Mouse (Mus musculus) C2C12 (cell line): ENCODE results near the gene Gfap. TPM values are rescaled to one million over a fixed set of nuclear protein-coding genes. Genes with fewer than 3 reads are reported as not detected.

Source experiments
- H3K27me3 ChIP-seq: one replicate; pipeline ENCODE4 v1.6.1; 2011; ENCODE audit not compliant: control insufficient read depth, insufficient read depth, insufficient read length
- H3K36me3 ChIP-seq: one replicate; pipeline ENCODE4 v1.6.1; 2011; ENCODE audit not compliant: control insufficient read depth, insufficient read depth
- H3K4me3 ChIP-seq: one replicate; pipeline ENCODE4 v1.5.1; 2011; ENCODE audit warnings: mild to moderate bottlenecking, control low read depth; ENCODE audit not compliant: poor library complexity, insufficient read depth, severe bottlenecking
- H3K79me2 ChIP-seq: one replicate; pipeline ENCODE4 v1.6.1; 2011; ENCODE audit not compliant: control insufficient read depth, insufficient read depth
- H3K79me3 ChIP-seq: one replicate; pipeline ENCODE4 v1.6.1; 2011; ENCODE audit warnings: low read depth, control low read depth
- H3ac ChIP-seq: one replicate; pipeline ENCODE3; 2011; ENCODE audit warnings: low read depth; ENCODE audit not compliant: control insufficient read depth, insufficient read length
- CEBPB ChIP-seq: IDR thresholded peaks from one replicate; pipeline ENCODE4 v1.6.1; 2011; ENCODE audit warnings: low read depth, mild to moderate bottlenecking, control low read depth, moderate library complexity
- CTCF ChIP-seq: IDR thresholded peaks from one replicate; pipeline ENCODE4 v1.5.1; 2011; ENCODE audit not compliant: control insufficient read depth, insufficient read depth, insufficient read length
- FOSL1 ChIP-seq: IDR thresholded peaks from one replicate; pipeline ENCODE4 v1.8.0; 2011; ENCODE audit warnings: mild to moderate bottlenecking, low read length; ENCODE audit not compliant: poor library complexity, insufficient read depth, severe bottlenecking
- MAX ChIP-seq: IDR thresholded peaks from one replicate; pipeline ENCODE4 v1.6.1; 2011; ENCODE audit warnings: mild to moderate bottlenecking, control low read depth
- MYOD1 ChIP-seq: IDR thresholded peaks from one replicate; pipeline ENCODE4 v1.6.1; 2011; ENCODE audit warnings: low read depth; ENCODE audit not compliant: control insufficient read depth, insufficient read length
- MYOG ChIP-seq: IDR thresholded peaks from one replicate; pipeline ENCODE4 v1.6.1; 2011; ENCODE audit not compliant: control insufficient read depth, insufficient read length; ENCODE audit errors: extremely low read depth
- USF1 ChIP-seq: IDR thresholded peaks from one replicate; pipeline ENCODE4 v1.6.1; 2011; ENCODE audit warnings: low read depth, mild to moderate bottlenecking, control low read depth, moderate library complexity
- polyA plus RNA-seq: library from polyadenylated mRNA; unstranded; fragments of >200 nt; fragmentation: generic; extraction: Trizol; gene quantifications from one replicate; pipeline ENCODE4 v1.2.1, GENCODE M21; 2012; ENCODE audit warnings: missing spikeins

The Gfap gene
- polyA plus RNA-seq, 1 experiment, result 0.02 TPM

DNA sequence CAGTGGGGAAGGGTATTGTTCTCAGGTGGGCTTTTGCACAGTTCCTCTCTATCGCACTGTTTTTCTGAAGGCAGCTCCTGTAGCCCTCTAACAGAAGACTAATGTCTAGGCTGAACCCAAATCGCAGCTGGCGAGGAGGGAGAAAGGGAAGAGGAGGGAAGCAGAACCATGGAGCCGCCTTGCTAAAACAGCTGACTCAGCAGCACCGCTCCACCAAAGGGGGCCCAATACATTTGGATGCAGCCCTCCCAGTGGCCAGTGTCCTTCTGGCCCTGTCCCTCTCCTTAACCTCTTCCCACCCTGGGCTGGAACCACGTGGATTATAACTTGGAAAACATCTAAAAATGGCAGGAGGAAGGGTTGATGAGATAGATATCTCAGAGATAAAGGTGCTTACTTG, 40.5 kb upstream of the Gfap start:
- Histone ChIP-seq H3K79me3 (no peaks in the 10 kb centered on the region), H3K4me3 (no peak overlapping the region), H3K79me2 (no peaks in the 10 kb centered on the region), H3ac (no peak overlapping the region), H3K36me3 (no peaks in the 10 kb centered on the region), H3K27me3 (no peaks in the 10 kb centered on the region)
- TF ChIP-seq MYOG, result no peak
- no peak for TF ChIP-seq USF1
- TF ChIP-seq FOSL1, result no peak
- no peak for TF ChIP-seq MAX
- no peak for TF ChIP-seq CEBPB
- TF ChIP-seq MYOD1, result no peak
- no peak for TF ChIP-seq CTCF

DNA sequence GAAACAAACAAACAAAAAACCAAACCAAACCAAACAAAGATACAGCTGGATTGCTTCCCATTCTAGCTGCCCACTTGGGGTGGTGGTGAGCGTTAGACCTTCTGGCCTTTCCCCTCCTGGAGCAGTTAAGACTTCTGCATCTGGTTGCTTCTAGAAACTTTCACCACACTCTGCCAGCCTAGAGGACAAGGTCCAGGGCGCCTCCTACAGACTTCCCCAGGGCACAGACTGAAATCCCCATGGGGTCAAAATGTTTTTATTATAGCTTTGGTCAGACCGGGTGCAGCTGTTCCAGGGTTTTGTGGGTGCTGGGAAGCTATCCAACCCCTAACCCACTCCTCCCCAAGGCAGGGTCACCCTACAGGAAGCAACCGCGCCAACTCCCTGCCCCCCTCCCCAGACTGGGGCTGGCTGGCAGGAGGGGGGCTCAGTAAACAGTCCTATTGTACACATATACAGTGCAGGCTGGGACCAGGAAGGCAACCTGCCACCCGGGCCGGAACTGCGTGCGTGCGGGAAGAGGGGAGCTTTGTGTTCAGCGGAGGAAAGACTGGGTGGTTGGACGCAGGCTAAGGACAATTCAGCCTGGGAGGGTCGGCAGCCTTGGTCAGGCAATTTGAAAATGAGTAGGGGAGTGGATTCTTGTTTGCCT, 38.4 kb upstream of the Gfap start:
- no peak overlapping the region for H3ac ChIP-seq
- no peaks in the 10 kb centered on the region for H3K27me3 ChIP-seq
- H3K36me3 ChIP-seq, result no peaks in the 10 kb centered on the region
- TF ChIP-seq CTCF, result no peak
- no peak for TF ChIP-seq USF1
- TF ChIP-seq FOSL1, result no peak
- no peak for TF ChIP-seq MYOD1
- no peak for TF ChIP-seq CEBPB
- TF ChIP-seq MAX, result no peak
- TF ChIP-seq MYOG, result no peak
- H3K4me3 ChIP-seq, result no peak overlapping the region
- H3K79me3 ChIP-seq, result no peaks in the 10 kb centered on the region
- H3K79me2 ChIP-seq, result no peaks in the 10 kb centered on the region

GRCm38 (mm10) chr11:102937529-102938182, 36.9 kb upstream of the Gfap start:
- Histone ChIP-seq H3K79me2 (no peaks in the 10 kb centered on the region), H3K79me3 (no peaks in the 10 kb centered on the region), H3K27me3 (no peaks in the 10 kb centered on the region), H3K36me3 (no peaks in the 10 kb centered on the region), H3ac (no peak overlapping the region), H3K4me3 (no peak overlapping the region)
- no peak for TF ChIP-seq CTCF
- TF ChIP-seq MAX, result no peak
- no peak for TF ChIP-seq FOSL1
- TF ChIP-seq USF1, result no peak
- TF ChIP-seq CEBPB, result no peak
- no peak for TF ChIP-seq MYOD1
- no peak for TF ChIP-seq MYOG

DNA sequence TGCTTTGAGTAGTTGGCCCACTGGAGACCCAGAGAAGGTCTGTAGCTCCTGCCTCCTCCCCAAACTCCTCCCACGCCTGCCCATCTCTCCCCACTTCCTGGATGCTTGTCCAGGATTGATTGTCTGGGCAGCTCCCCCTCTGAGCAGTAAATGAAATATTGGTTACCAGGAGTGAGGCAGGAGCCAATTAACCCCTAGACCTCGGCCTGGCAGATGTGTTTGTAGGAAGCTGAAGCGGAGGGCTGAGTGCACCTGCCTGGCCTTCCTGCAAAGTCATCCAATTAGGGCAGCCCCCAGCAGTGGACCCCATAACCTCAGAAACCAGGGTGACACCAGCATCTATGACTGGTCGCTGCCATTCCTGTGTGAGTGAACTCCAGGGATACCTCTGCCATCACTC, 35.6 kb upstream of the Gfap start:
- no peak overlapping the region for H3ac ChIP-seq
- no peaks in the 10 kb centered on the region for H3K79me3 ChIP-seq
- no peak for TF ChIP-seq USF1
- no peak for TF ChIP-seq CEBPB
- no peak for TF ChIP-seq CTCF
- no peak for TF ChIP-seq MYOG
- TF ChIP-seq MYOD1, result no peak
- TF ChIP-seq MAX, result no peak
- TF ChIP-seq FOSL1, result no peak
- H3K4me3 ChIP-seq, result no peak overlapping the region
- no peaks in the 10 kb centered on the region for H3K36me3 ChIP-seq
- H3K27me3 ChIP-seq, result no peaks in the 10 kb centered on the region
- H3K79me2 ChIP-seq, result no peaks in the 10 kb centered on the region

GRCm38 (mm10) chr11:102930672-102931071, 30.0 kb upstream of the Gfap start:
- Histone ChIP-seq H3K36me3 (no peaks in the 10 kb centered on the region), H3ac (no peak overlapping the region), H3K27me3 (no peaks in the 10 kb centered on the region), H3K4me3 (no peak overlapping the region), H3K79me2 (no peaks in the 10 kb centered on the region), H3K79me3 (no peaks in the 10 kb centered on the region)
- no peak for TF ChIP-seq CEBPB
- no peak for TF ChIP-seq MAX
- no peak for TF ChIP-seq MYOD1
- TF ChIP-seq USF1, result no peak
- no peak for TF ChIP-seq FOSL1
- TF ChIP-seq MYOG, result no peak
- TF ChIP-seq CTCF, result no peak

- Histone ChIP-seq H3K27me3 (no peaks in the 10 kb centered on the region), H3K36me3 (peaks cover 24% of the 10 kb centered on the region), H3ac (peak overlapping the region; percentile 72), H3K79me3 (peaks cover 44% of the 10 kb centered on the region), H3K79me2 (peaks cover 47% of the 10 kb centered on the region), H3K4me3 (peak overlapping the region; percentile 92)
- TF ChIP-seq MYOD1, result no peak
- TF ChIP-seq MYOG, result no peak
- no peak for TF ChIP-seq CTCF
- no peak for TF ChIP-seq FOSL1
- no peak for TF ChIP-seq MAX
- TF ChIP-seq CEBPB, result no peak
- TF ChIP-seq USF1, result no peak
These were observed 24.6 kb upstream of the Gfap start for GRCm38 (mm10) chr11:102925351-102925717.
